Mouse (Mus musculus): ENCODE results near the gene Coro1b. TPM values are rescaled to one million over a fixed set of nuclear protein-coding genes. Genes with fewer than 3 reads are reported as not detected.

Coro1b gene
- polyA plus RNA-seq, 1 experiment from 2014 or later, result 119 TPM

DNA sequence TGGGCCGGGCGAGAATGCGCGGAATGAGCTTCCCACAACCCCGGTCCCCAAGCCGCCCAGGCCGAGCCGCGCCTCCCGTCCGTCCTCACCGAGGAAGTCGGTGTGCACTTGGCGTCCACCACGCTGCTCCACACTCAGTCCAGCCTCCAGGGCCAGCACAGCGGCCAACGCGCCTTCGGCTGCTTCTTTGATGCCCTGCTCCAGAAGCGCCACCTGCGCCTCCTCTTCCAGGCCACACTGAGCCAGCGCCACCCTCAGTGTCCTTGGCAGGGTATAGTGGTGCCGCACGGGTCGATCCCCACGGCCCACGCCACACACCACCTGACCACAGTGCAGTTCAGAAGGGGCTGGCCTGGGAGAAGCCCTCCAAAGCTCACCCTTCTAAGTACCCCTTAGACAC, 21.4 kb downstream of the Coro1b start:
- Histone ChIP-seq H3K27me3 (no peaks in the 10 kb centered on the region), H3K27ac (replicated peaks) (peak overlapping the region; percentile 93), H3K9me3 (no peaks in the 10 kb centered on the region), H3K4me2 (peak overlapping the region; percentile 83), H3K36me3 (no peaks in the 10 kb centered on the region), H3K9ac (peak overlapping the region; percentile 64), H3K4me1 (replicated peaks) (peaks cover 11% of the 10 kb centered on the region), H3K4me3 (peak overlapping the region; percentile 43)
- ATAC-seq (ENCODE audit: low FRiP score, low read depth), result peak; percentile 65
- WGBS, result 4% methylated on average over 27 of the region's 27 CpGs

DNA sequence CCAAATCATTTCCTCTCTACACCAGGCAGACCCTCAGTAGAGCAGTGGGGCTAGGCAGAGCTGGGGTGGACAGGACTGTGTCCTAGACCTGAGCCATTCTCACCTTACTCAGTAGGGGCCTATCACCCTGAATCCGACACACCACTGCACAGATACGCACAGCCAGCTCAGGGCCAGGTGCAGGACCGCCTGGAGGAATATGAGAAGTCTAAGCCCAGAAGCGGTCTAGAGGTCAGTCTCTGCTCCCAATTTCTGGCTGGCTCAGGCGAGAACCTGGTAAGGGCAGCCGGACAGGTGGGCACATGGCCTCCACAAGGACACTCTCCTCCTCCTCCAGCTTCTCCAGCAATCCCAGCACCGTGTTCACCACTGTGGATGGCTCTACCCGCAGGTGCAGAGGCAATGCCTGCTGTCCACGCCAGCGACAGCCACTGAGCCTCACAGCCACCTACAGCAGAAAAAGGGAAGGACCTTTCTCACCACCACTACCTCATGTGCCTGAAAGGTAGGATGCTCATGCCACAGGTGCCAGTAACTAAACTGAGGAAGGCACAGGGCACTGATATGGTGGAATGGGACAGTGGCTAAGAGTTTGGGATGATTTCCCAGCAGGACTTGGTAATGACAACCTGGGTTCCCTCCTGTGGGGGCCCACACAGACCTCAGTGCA, 22.4 kb downstream of the Coro1b start:
- Histone ChIP-seq H3K4me3 (no peak overlapping the region), H3K9me3 (no peaks in the 10 kb centered on the region), H3K36me3 (no peaks in the 10 kb centered on the region), H3K27ac (replicated peaks) (0 out of 2 replicates have a peak overlapping the region, but pooled peaks have one; percentile 93), H3K9ac (no peak overlapping the region; the same call in 1 of the 2 replicates), H3K27me3 (no peaks in the 10 kb centered on the region), H3K4me2 (no peak overlapping the region), H3K4me1 (replicated peaks) (peaks cover 20% of the 10 kb centered on the region)
- 93% methylated on average over 10 of the region's 10 CpGs for WGBS
- no peak for ATAC-seq (ENCODE audit: low FRiP score, low read depth)

DNA sequence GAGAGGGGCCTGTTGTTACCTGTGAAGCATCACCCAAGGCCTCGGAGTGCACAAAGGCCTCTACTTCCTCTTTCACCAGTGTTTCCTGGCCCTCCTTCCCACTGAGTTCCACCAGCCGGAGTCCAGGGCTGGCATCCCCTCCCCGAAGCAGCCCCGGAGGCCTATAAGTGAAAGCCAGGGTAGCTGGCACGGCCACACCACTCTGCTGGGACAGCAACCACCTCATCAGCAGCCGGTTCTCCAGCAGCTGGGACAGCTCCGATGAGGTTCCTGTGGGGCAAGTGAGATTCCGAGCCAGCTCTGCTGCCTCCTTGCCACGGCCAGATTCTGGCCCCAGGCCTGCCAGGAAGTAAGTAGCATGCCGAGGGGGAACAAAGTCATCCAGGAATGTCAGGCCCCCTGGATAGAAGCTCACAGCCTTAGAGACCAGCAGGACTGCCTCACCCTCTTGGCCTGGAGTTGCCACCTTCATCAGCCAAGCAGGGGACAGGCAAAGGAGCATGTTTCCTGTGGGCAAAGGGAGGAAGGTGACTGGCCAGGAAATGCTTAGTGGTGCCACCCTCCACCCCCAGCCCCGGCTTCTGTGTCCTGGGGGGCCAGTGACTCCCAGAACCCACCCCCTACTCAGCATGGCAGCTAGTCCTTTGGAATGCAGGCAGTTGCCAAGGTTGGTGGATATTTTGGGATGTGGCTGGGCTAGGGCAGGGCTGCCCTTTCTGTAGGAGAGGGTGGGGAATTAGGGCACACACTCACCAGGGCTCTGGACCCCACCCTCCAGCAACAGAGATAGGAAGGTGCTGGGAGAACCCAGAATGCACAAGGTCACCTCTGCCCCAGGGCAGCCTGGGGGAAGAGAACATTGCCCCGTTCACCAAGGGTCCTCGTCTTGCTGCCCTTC, 23.2 kb downstream of the Coro1b start:
- Histone ChIP-seq H3K27ac (replicated peaks) (no peak overlapping the region), H3K4me1 (replicated peaks) (peaks cover 20% of the 10 kb centered on the region), H3K4me3 (no peak overlapping the region), H3K36me3 (no peaks in the 10 kb centered on the region), H3K27me3 (no peaks in the 10 kb centered on the region), H3K9me3 (no peaks in the 10 kb centered on the region), H3K4me2 (no peak overlapping the region), H3K9ac (no peak overlapping the region; the same call in 1 of the 2 replicates)
- WGBS, result 70% methylated on average over 13 of the region's 13 CpGs
- ATAC-seq (ENCODE audit: low FRiP score, low read depth), result no peak

DNA sequence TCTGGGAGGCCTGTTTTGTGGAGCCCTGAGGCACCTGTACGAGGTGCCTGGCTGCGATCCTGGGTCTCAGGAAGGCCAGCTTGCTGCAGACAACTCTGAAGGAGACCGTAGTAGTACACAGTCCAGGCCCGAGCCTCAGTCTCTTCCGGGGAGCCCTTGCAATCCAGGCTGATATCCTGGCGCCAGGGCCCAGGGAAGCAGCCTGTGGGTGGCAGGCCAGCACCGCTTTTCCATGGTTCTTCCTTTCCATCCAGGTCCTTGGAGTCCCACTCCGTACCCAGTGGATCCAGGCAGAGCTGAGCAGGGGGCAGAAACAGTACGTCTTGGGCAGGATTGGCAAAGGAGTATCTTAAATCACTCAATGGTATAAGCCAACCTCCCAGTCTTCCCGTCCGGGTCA, 24.5 kb downstream of the Coro1b start:
- Histone ChIP-seq H3K27ac (replicated peaks) (no peak overlapping the region), H3K4me2 (no peak overlapping the region), H3K4me3 (no peak overlapping the region), H3K9ac (no peak overlapping the region), H3K36me3 (no peaks in the 10 kb centered on the region), H3K9me3 (no peaks in the 10 kb centered on the region), H3K27me3 (no peaks in the 10 kb centered on the region), H3K4me1 (replicated peaks) (peaks cover 20% of the 10 kb centered on the region)
- WGBS, result 59% methylated on average over 11 of the region's 11 CpGs
- no peak for ATAC-seq (ENCODE audit: low FRiP score, low read depth)

DNA sequence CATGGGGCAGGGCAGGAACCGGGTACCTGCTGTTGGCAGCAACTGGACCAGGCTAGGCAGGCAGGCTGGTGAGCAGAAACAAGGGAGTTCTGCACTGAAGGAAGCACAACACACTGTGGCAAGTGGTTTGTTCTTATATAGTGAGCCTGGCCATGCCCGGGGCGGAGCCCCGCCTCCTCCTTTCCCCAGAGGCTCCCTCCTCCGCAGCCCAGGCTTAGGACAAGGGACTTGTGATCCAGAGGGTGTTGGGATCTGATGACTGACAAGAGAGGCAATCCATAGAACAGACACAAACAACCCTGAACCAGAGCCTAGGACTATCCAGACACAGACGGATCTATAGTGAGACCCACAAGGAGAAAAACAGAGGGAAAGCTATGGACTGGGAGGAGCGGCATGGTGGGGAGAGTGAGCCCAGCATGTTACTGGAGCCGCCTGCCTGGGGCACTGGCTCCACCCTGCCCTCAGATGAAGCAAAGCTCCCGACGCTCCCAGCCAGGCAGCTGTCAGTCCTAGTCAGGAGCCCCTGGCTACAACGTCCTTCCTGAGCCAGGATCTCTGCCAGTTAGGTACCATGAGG, 27.0 kb downstream of the Coro1b start, which contains the start of gene Carns1:
Gene Carns1 (minus strand): TSS at position 112 of the 580 bp plus-strand sequence.
- H3K27ac ChIP-seq (replicated peaks), result no peak within 1 kb of the TSS
- 5% methylated on average over 11 of the region's 11 CpGs for WGBS
- ATAC-seq (ENCODE audit: low FRiP score, low read depth), result no peak
- H3K27me3 ChIP-seq, result no peaks in the 10 kb centered on the region
- no peak within 1 kb of the TSS for H3K9ac ChIP-seq
- H3K4me2 ChIP-seq, result peak within 1 kb of the TSS; percentile 30
- H3K9me3 ChIP-seq, result no peaks in the 10 kb centered on the region
- H3K4me3 ChIP-seq, result no peak within 1 kb of the TSS
- peaks cover 11% of the 10 kb centered on the region for H3K4me1 ChIP-seq (replicated peaks)
- no peaks in the 10 kb centered on the region for H3K36me3 ChIP-seq

DNA sequence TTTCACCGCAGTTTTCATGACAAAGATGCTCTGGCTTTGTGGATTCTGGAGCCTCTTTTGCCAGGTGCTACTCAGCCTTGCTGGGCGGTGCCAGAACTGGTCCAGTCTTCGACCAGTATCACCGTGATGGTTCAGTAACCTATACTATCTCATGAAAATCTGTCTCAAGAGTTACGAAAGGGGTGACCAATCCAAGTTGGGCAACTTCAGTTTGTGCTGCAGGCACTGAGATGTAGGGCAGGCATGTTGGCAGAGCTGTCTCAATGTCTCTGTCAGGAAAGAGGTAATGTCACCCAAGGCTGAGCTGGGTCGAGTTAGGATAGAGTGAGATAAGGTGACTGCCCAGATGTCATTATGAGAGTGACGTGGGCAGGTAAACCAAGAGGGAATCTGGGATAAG, 32.0 kb downstream of the Coro1b start:
- Histone ChIP-seq H3K4me2 (no peak overlapping the region), H3K4me3 (no peak overlapping the region), H3K9ac (no peak overlapping the region), H3K27ac (replicated peaks) (no peak overlapping the region), H3K36me3 (no peaks in the 10 kb centered on the region), H3K27me3 (no peaks in the 10 kb centered on the region), H3K4me1 (replicated peaks) (peaks cover 13% of the 10 kb centered on the region), H3K9me3 (no peaks in the 10 kb centered on the region)
- WGBS, result 91% methylated on average over 7 of the region's 7 CpGs
- ATAC-seq (ENCODE audit: low FRiP score, low read depth), result no peak

DNA sequence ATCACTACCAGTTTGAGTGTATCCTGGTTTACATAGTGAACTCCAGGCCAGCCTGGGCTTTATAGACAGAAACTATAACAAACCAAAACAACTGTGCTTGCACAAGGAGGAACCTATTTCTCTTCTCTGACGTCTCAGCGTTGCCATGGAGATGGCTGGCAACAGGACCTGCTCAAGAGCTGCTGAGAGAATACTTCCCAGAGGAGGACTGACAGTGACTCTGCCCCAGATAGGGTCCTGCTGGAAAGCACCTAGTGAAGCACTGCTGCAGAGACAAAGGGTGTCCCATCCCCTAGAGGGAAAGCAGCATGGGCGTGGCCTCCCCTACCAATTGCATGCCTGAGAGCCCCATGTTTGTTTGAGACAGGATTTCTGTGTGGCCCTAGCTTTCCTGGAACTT, 33.5 kb downstream of the Coro1b start:
- no peak for ATAC-seq (ENCODE audit: low FRiP score, low read depth)
- peaks cover 11% of the 10 kb centered on the region for H3K4me1 ChIP-seq (replicated peaks)
- no peak overlapping the region for H3K27ac ChIP-seq (replicated peaks)
- H3K9ac ChIP-seq, result no peak overlapping the region
- no peaks in the 10 kb centered on the region for H3K27me3 ChIP-seq
- no peak overlapping the region for H3K4me2 ChIP-seq
- H3K9me3 ChIP-seq, result no peaks in the 10 kb centered on the region
- H3K4me3 ChIP-seq, result no peak overlapping the region
- WGBS, result 40% methylated on average over 3 of the region's 3 CpGs
- no peaks in the 10 kb centered on the region for H3K36me3 ChIP-seq

DNA sequence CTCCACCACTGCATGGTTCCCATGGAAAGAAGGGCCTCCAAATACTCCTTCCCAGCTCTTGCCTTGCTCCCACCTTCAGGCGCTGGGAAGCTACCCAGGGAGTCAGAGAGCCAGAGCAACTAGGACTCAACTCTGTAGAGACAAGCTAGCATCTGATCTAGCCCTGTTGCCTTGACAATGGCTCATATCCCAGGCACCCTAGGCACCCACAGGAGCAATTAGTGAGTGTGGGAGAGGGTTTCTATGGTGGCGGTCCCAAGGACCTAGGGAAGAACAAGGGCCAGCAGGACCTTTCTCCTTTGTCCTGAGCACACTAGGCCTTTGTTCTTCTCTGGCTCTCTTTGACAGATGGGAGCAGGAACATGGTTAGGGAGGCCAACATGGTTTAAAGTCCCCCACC, 35.3 kb downstream of the Coro1b start:
- Histone ChIP-seq H3K4me2 (no peak overlapping the region), H3K4me1 (replicated peaks) (peaks cover 11% of the 10 kb centered on the region), H3K4me3 (no peak overlapping the region), H3K36me3 (no peaks in the 10 kb centered on the region), H3K27ac (replicated peaks) (no peak overlapping the region), H3K27me3 (no peaks in the 10 kb centered on the region), H3K9ac (no peak overlapping the region), H3K9me3 (no peaks in the 10 kb centered on the region)
- 59% methylated on average over 2 of the region's 2 CpGs for WGBS
- no peak; the same call in 1 of the 2 replicates for ATAC-seq (ENCODE audit: low FRiP score, low read depth)

DNA sequence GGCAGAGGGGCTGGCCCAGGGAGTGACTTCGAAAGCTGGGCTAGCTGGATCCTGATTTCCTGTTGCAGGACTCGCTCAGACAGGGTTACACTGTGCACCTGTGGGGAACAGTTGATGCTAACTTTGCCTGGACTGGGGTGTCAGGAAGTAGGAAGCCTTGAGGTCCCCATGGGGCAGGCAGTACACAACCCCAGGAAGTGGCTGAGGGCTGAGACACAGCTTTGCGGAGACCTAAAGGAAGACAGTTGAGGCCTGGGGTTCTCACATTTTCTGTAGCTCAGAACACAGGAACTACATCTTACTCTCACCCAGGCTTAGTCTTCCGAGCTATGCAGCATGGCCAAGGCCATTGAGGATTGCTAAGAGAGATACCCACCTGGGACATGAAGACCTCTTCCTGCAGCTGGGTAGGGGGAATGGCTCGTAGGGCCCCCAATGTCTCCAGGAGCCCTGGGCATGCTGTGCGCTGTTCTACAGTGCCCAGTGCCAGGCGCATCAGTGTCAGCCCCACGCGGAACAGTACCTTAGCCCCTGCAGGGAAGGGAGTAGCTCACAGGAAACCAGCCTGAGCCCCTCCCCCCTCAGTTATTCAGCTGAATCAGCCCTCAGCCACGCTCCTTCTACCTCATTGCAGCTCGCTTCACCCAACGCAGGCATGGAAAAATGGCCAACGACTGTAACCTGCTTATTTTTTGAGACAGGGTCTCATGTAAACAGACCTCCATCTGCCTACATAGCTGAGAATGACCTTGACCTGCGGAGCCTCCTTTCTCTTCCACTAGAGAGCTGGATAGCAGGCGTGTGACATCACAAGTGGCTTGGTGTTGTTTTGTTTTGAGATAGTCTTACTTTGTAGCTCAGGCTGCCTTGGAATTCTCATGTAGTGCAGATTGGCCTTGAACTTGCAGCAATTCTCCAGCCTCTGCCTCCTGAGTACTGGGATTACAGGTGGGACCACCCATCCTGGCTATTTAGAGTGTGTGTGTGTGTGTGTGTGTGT, 36.9 kb downstream of the Coro1b start:
- WGBS, result 60% methylated on average over 15 of the region's 15 CpGs
- ATAC-seq (ENCODE audit: low FRiP score, low read depth), result no peak
- Histone ChIP-seq H3K4me2 (no peak overlapping the region), H3K36me3 (no peaks in the 10 kb centered on the region), H3K27ac (replicated peaks) (no peak overlapping the region; the same call in 1 of the 2 replicates), H3K4me1 (replicated peaks) (peaks cover 11% of the 10 kb centered on the region), H3K27me3 (no peaks in the 10 kb centered on the region), H3K4me3 (no peak overlapping the region), H3K9me3 (no peaks in the 10 kb centered on the region), H3K9ac (no peak overlapping the region)

DNA sequence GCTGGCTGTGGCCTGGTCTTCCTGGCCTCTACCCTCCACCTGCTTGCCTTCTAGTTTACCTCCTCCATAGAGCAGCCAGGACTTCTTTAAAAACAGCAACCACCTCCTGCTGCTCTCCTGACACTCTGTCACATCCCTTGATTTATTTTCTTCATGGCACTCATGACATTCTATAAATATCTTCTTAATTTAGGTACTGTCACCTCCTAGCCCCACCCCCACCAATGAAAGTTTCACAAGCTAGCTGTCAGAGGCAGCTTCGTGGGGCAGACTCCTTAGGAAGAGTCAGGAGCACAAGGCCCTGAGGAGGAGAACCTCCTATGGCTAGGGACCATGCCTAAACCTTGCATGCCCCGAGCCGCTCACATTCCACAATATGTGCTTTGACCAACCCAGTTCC, 38.9 kb downstream of the Coro1b start:
- Histone ChIP-seq H3K9ac (no peak overlapping the region), H3K9me3 (no peaks in the 10 kb centered on the region), H3K36me3 (no peaks in the 10 kb centered on the region), H3K4me3 (no peak overlapping the region), H3K4me1 (replicated peaks) (peaks cover 10% of the 10 kb centered on the region), H3K27me3 (no peaks in the 10 kb centered on the region), H3K4me2 (no peak overlapping the region), H3K27ac (replicated peaks) (no peak overlapping the region)
- 79% methylated on average over 3 of the region's 3 CpGs for WGBS
- ATAC-seq (ENCODE audit: low FRiP score, low read depth), result no peak

DNA sequence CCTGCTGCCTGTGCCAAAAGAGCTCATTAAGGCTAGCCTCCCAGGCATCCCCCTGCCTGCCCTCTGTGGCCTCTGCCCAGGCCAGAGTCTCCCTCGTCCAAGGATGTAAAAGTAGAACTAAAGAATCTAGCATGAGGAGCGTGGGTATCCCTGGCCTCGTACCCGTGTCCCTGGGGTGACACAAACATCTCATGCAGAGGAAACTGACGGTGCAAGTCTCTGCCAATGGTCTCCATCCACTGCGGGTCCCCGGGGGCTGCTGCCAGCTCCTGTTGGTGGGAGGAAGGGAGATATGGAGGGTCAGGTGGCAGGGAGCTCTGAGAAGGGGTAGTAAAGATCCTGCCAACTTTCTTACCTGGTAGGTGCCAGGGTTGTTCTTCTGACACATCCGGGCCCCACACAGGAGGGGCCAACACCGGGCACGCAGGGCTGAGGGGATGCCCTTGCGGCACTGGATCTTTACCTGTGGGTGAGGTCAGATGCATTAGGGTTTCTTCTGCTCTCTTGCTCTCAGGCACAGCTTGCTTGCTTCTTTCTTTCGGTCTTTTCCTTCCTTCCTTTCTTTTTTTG, 40.7 kb downstream of the Coro1b start:
- H3K9ac ChIP-seq, result no peak overlapping the region
- 83% methylated on average over 12 of the region's 12 CpGs for WGBS
- no peaks in the 10 kb centered on the region for H3K27me3 ChIP-seq
- H3K4me3 ChIP-seq, result no peak overlapping the region
- H3K9me3 ChIP-seq, result no peaks in the 10 kb centered on the region
- 0 out of 2 replicates have a peak, but pooled peaks cover 3% of the 10 kb centered on the region for H3K36me3 ChIP-seq
- H3K4me1 ChIP-seq (replicated peaks), result peaks cover 25% of the 10 kb centered on the region
- no peak overlapping the region for H3K27ac ChIP-seq (replicated peaks)
- ATAC-seq (ENCODE audit: low FRiP score, low read depth), result no peak
- H3K4me2 ChIP-seq, result no peak overlapping the region

Data from hindbrain, embryonic 15.5 days (tissue).